Mouse (Mus musculus): ENCODE results near the gene Lgmn. TPM values are rescaled to one million over a fixed set of nuclear protein-coding genes. Genes with fewer than 3 reads are reported as not detected.

The Lgmn gene
- polyA plus RNA-seq, 1 experiment from 2014 or later, result 141 TPM

DNA sequence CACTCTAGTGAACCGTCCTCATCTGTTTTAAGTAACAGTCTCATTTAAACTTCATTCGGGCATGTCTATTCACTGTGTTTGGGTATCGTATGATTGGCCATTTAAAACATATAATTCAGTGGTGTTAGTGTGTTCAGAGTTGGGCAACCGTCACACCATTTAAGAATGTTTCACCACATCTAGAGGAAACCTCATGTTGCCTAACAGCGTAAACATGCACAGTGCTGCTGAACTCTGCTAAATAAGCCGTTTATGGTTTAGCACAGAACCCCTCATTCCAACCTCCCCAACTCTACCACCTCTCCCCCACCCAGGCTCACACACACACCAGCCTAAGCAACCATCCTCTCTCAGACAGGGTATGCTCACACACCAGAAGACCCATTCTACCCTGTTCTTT lies 91.2 kb downstream of the Lgmn start:
- no peaks in the 10 kb centered on the region for H3K4me1 ChIP-seq (ENCODE audit: control insufficient read depth, insufficient read depth, low read depth, low read length)
- H3K9ac ChIP-seq (ENCODE audit: low read depth, low read length), result no peak overlapping the region
- no peak overlapping the region for H3K4me2 ChIP-seq (ENCODE audit: low read length)
- no peak overlapping the region for H3K4me3 ChIP-seq (ENCODE audit: low read length)
- no peak overlapping the region for H3K27ac ChIP-seq (ENCODE audit: low read depth, low read length)
- H3K9me3 ChIP-seq (ENCODE audit: control insufficient read depth, low read length), result no peaks in the 10 kb centered on the region
- ATAC-seq, result no peak
- 95% methylated on average over 6 of the region's 6 CpGs for WGBS
- no peaks in the 10 kb centered on the region for H3K27me3 ChIP-seq (replicated peaks; ENCODE audit: control insufficient read depth, insufficient read depth, low read length)
- H3K36me3 ChIP-seq (ENCODE audit: control insufficient read depth, insufficient read depth, low read length), result no peaks in the 10 kb centered on the region

DNA sequence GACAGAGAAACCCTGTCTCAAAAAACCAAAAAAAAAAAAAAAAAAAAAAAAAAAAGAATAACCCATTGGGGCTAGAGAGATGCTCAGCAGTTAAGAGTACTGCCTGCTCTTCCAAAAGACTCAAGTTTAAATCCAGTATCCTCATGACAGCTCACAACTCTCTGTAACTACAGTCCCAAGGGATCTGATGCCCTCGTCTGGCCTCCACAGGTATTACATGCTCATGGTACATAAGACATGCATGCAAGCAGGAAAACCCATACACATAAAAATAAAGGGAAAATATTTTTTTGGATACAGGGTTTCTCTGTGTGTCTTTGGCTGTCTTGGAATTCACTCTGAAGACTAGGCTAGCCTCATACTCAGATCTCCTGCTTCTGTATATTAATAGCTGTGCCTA lies 93.1 kb downstream of the Lgmn start:
- H3K4me2 ChIP-seq (ENCODE audit: low read length), result no peak overlapping the region
- H3K9me3 ChIP-seq (ENCODE audit: control insufficient read depth, low read length), result no peaks in the 10 kb centered on the region
- no peak overlapping the region for H3K4me3 ChIP-seq (ENCODE audit: low read length)
- H3K9ac ChIP-seq (ENCODE audit: low read depth, low read length), result no peak overlapping the region
- no peak overlapping the region for H3K27ac ChIP-seq (ENCODE audit: low read depth, low read length)
- H3K4me1 ChIP-seq (ENCODE audit: control insufficient read depth, insufficient read depth, low read depth, low read length), result no peaks in the 10 kb centered on the region
- ATAC-seq, result no peak
- H3K27me3 ChIP-seq (replicated peaks; ENCODE audit: control insufficient read depth, insufficient read depth, low read length), result no peaks in the 10 kb centered on the region
- WGBS, result 21% methylated on average over 1 of the region's 1 CpGs
- no peaks in the 10 kb centered on the region for H3K36me3 ChIP-seq (ENCODE audit: control insufficient read depth, insufficient read depth, low read length)

DNA sequence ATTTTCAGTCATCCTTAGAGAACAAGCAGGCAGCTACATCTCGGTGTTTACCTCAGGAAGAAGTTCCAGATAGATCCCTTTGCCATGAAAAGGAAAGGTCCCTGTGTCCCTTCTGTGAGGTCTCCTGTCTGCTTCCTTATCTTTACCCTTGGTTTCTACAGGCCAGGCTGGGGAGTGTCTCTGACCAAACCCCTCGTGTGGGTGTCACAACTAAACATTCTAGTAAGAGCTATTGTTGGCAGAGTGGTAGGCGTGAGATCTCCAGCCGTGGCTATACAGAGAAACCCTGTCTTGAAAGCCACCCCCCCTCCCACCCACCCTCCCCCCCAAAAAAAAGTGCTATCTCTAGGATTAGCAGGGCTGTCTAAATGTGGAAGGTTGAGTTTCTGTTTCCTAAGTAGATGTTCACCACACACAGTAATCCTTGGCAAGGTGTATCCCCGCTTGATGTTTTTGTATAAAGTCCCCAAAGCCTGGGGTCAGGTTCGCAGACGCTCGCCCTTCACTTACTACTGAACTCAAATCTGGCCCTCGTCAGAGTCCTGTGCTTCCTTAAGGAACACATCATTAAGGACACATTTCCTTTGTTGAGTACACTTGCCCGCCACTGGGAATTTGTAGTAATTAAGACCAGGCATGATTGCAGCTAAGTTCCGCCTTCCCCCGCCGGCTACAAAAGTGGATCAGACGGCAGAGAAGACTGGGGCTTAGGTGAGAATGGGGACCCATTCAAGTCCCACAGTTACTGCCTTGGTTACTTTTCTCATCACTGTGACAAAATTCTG lies 94.4 kb downstream of the Lgmn start:
- WGBS, result 77% methylated on average over 14 of the region's 14 CpGs
- ATAC-seq, result no peak
- no peaks in the 10 kb centered on the region for H3K27me3 ChIP-seq (replicated peaks; ENCODE audit: control insufficient read depth, insufficient read depth, low read length)
- H3K4me2 ChIP-seq (ENCODE audit: low read length), result no peak overlapping the region
- H3K4me3 ChIP-seq (ENCODE audit: low read length), result no peak overlapping the region
- no peak overlapping the region for H3K9ac ChIP-seq (ENCODE audit: low read depth, low read length)
- H3K27ac ChIP-seq (ENCODE audit: low read depth, low read length), result no peak overlapping the region
- no peaks in the 10 kb centered on the region for H3K9me3 ChIP-seq (ENCODE audit: control insufficient read depth, low read length)
- no peaks in the 10 kb centered on the region for H3K36me3 ChIP-seq (ENCODE audit: control insufficient read depth, insufficient read depth, low read length)
- no peaks in the 10 kb centered on the region for H3K4me1 ChIP-seq (ENCODE audit: control insufficient read depth, insufficient read depth, low read depth, low read length)

Other genes starting within 250 kb of the Lgmn start
- 2.6 and 4.2 TPM in 2 replicates for gene Rin3, start 156.8 kb downstream of the Lgmn start, polyA plus RNA-seq (2015; fragmentation: Nextera tagmentation; extraction: Ambion mirVana)
- gene Golga5, start 29.3 kb upstream of the Lgmn start, polyA plus RNA-seq (2015; fragmentation: Nextera tagmentation; extraction: Ambion mirVana), result 24.7 and 28.9 TPM in 2 replicates
- gene Chga, start 115.2 kb upstream of the Lgmn start, polyA plus RNA-seq (2015; fragmentation: Nextera tagmentation; extraction: Ambion mirVana), result 198 and 224 TPM in 2 replicates